Comparison of ENCODE assay signal across 19 mouse cellular contexts in the genomic region with DNA sequence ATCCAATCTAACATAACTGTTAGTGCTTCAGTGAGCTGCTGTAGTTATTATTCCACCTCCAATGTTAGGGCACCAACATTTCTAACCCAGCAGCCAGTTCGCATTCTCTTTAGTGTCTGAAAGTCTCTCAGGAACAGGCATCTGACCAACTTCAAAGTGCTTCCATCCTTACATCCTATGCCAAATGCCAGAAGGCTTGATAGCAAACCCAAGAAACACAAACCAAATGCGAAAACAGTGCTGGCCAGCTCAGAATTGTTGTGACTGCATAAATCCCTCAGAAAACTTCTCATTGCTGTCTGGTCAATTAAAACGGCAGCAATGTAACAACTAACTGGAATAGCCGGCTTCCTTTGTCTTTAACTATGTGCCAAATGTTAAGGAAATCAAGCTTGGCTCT.
DNase-seq lines count a peak whose midpoint lies in the region; ATAC-seq lines count a peak whose summit lies in the region.
"Had no signal": no experiment of that assay in that cellular context is flagged by ENCODE, and none has a peak within 500 bp of the region (broad histone marks: within the 10 kb centered on the region; RNA-seq: fewer than 3 reads in every experiment).

No protein-coding gene starts in this region.

- no peak overlapping the region for H3K27ac ChIP-seq in forebrain, embryonic 15.5 days (replicated peaks)
- no peak overlapping the region for H3K27ac ChIP-seq in forebrain, embryonic 12.5 days
- H3K27ac ChIP-seq in forebrain, embryonic 16.5 days (ENCODE audit: low read length): no peak overlapping the region
- no peak overlapping the region for H3K27ac ChIP-seq in hindbrain, embryonic 16.5 days (ENCODE audit: low read depth, low read length)
- H3K27ac ChIP-seq: embryonic facial prominence, embryonic 13.5 days; hindbrain, embryonic 15.5 days had no signal

- ATAC-seq in forebrain, embryonic 15.5 days (replicated peaks): peak; percentile 48; the same call in 1 of the 2 replicates
- no peak for ATAC-seq in forebrain, embryonic 12.5 days (ENCODE audit: low FRiP score)
- peak; percentile 82 for ATAC-seq in forebrain, embryonic 16.5 days
- no peak for ATAC-seq in hindbrain, embryonic 16.5 days
- ATAC-seq: activated CD4-positive, CD25-positive, alpha-beta regulatory T cell, adult 4 months; Patski had no signal

- no peaks in the 10 kb centered on the region for H3K36me3 ChIP-seq in forebrain, embryonic 15.5 days
- H3K36me3 ChIP-seq in forebrain, embryonic 12.5 days (replicated peaks): no peaks in the 10 kb centered on the region
- H3K36me3 ChIP-seq in forebrain, embryonic 16.5 days (ENCODE audit: control insufficient read depth, insufficient read depth): no peaks in the 10 kb centered on the region
- no peaks in the 10 kb centered on the region for H3K36me3 ChIP-seq in hindbrain, embryonic 16.5 days (ENCODE audit: control insufficient read depth, insufficient read depth, low read length)
- H3K36me3 ChIP-seq: embryonic facial prominence, embryonic 13.5 days; heart, embryonic 12.5 days; hindbrain, embryonic 15.5 days had no signal

- no peaks in the 10 kb centered on the region for H3K27me3 ChIP-seq in forebrain, embryonic 15.5 days
- no peaks in the 10 kb centered on the region for H3K27me3 ChIP-seq in forebrain, embryonic 12.5 days
- no peaks in the 10 kb centered on the region for H3K27me3 ChIP-seq in forebrain, embryonic 16.5 days (replicated peaks; ENCODE audit: control insufficient read depth, insufficient read depth, low read length)
- H3K27me3 ChIP-seq in hindbrain, embryonic 16.5 days (replicated peaks; ENCODE audit: control insufficient read depth, insufficient read depth, low read length): no peaks in the 10 kb centered on the region
- H3K27me3 ChIP-seq: CH12.LX; embryonic facial prominence, embryonic 13.5 days; heart, embryonic 12.5 days; hindbrain, embryonic 15.5 days; Patski had no signal

- no peak overlapping the region for H3K4me2 ChIP-seq in forebrain, embryonic 15.5 days (replicated peaks)
- H3K4me2 ChIP-seq in forebrain, embryonic 12.5 days: no peak overlapping the region
- no peak overlapping the region for H3K4me2 ChIP-seq in forebrain, embryonic 16.5 days (ENCODE audit: low read length)
- no peak overlapping the region for H3K4me2 ChIP-seq in hindbrain, embryonic 16.5 days (ENCODE audit: low read length)
- H3K4me2 ChIP-seq: embryonic facial prominence, embryonic 13.5 days; heart, embryonic 12.5 days; hindbrain, embryonic 15.5 days had no signal

- peak; percentile 19 to 28 for DNase-seq in right cerebral cortex, postnatal 10 days (ENCODE audit: low spot score in 2 of 2)
- DNase-seq in right cerebral cortex, adult 18-20 months: no peak
- DNase-seq in embryo, embryonic 9.5 days (ENCODE audit: extremely low spot score): no peak
- DNase-seq: adrenal gland, postnatal 14 days; cerebellum, adult 11 months; cerebellum, adult 8-10 months; cerebellum, postnatal 14 days; gastrocnemius, postnatal 14 days; kidney, adult 11 months had no signal

- H3K4me1 ChIP-seq in forebrain, embryonic 15.5 days: 0 out of 2 replicates have a peak, but pooled peaks cover 4% of the 10 kb centered on the region
- 0 out of 2 replicates have a peak, but pooled peaks cover 4% of the 10 kb centered on the region for H3K4me1 ChIP-seq in forebrain, embryonic 12.5 days
- peaks cover 4% of the 10 kb centered on the region; the same call in 1 of the 2 replicates for H3K4me1 ChIP-seq in forebrain, embryonic 16.5 days (replicated peaks; ENCODE audit: control insufficient read depth, insufficient read depth, low read length)
- no peaks in the 10 kb centered on the region for H3K4me1 ChIP-seq in hindbrain, embryonic 16.5 days (ENCODE audit: control insufficient read depth, insufficient read depth, low read depth, low read length)
- H3K4me1 ChIP-seq: embryonic facial prominence, embryonic 13.5 days; heart, embryonic 12.5 days; hindbrain, embryonic 15.5 days had no signal

- no peak overlapping the region for H3K4me3 ChIP-seq in forebrain, embryonic 15.5 days
- H3K4me3 ChIP-seq in forebrain, embryonic 12.5 days (replicated peaks): no peak overlapping the region
- H3K4me3 ChIP-seq in forebrain, embryonic 16.5 days (replicated peaks; ENCODE audit: low read length): no peak overlapping the region
- H3K4me3 ChIP-seq in hindbrain, embryonic 16.5 days (ENCODE audit: low read length): no peak overlapping the region
- H3K4me3 ChIP-seq: embryonic facial prominence, embryonic 13.5 days; heart, embryonic 12.5 days; hindbrain, embryonic 15.5 days had no signal

- H3K9me3 ChIP-seq in forebrain, embryonic 15.5 days: no peaks in the 10 kb centered on the region
- H3K9me3 ChIP-seq in forebrain, embryonic 12.5 days: no peaks in the 10 kb centered on the region
- H3K9me3 ChIP-seq in forebrain, embryonic 16.5 days (ENCODE audit: control insufficient read depth, low read length): no peaks in the 10 kb centered on the region
- no peaks in the 10 kb centered on the region for H3K9me3 ChIP-seq in hindbrain, embryonic 16.5 days (ENCODE audit: control insufficient read depth, low read length)
- H3K9me3 ChIP-seq: embryonic facial prominence, embryonic 13.5 days; heart, embryonic 12.5 days; hindbrain, embryonic 15.5 days had no signal

- H3K9ac ChIP-seq in forebrain, embryonic 15.5 days (replicated peaks): no peak overlapping the region
- no peak overlapping the region for H3K9ac ChIP-seq in forebrain, embryonic 12.5 days
- H3K9ac ChIP-seq in forebrain, embryonic 16.5 days (replicated peaks; ENCODE audit: low read depth, low read length): no peak overlapping the region
- H3K9ac ChIP-seq in hindbrain, embryonic 16.5 days (ENCODE audit: low read depth, low read length): no peak overlapping the region
- H3K9ac ChIP-seq: embryonic facial prominence, embryonic 13.5 days; heart, embryonic 12.5 days; hindbrain, embryonic 15.5 days had no signal

- 44% methylated on average over 4 of the region's 4 CpGs for WGBS in forebrain, embryonic 15.5 days
- 75% methylated on average over 4 of the region's 4 CpGs for WGBS in forebrain, embryonic 12.5 days
- WGBS in forebrain, embryonic 16.5 days: 37% methylated on average over 4 of the region's 4 CpGs
- 66% methylated on average over 4 of the region's 4 CpGs for WGBS in hindbrain, embryonic 16.5 days

Comparison
In these comparisons a context has a peak if more than half of its experiments do, and no peak if none do; other contexts are left out.
1. ATAC-seq: peak in forebrain, embryonic 15.5 days (single experiment) and forebrain, embryonic 16.5 days (single experiment); none in forebrain, embryonic 12.5 days (single experiment) and hindbrain, embryonic 16.5 days (single experiment).
2. DNase-seq: peak in right cerebral cortex, postnatal 10 days (2 of 2); none in right cerebral cortex, adult 18-20 months (single experiment) and embryo, embryonic 9.5 days (single experiment).